In genomic region chr7:111694312-111694711, GRCm38 (mm10) we compare ENCODE assay signal across 8 mouse cellular contexts.
DNase-seq lines count a peak whose midpoint lies in the region; ATAC-seq and TF ChIP-seq lines count a peak whose summit lies in the region.

No protein-coding gene starts in this region.

- H3K9me3 ChIP-seq in intestine, postnatal 0 days (ENCODE audit: control insufficient read depth): no peaks in the 10 kb centered on the region
- H3K9me3 ChIP-seq in midbrain, embryonic 13.5 days: no peaks in the 10 kb centered on the region

- H3K27ac ChIP-seq in intestine, postnatal 0 days (ENCODE audit: low read depth, low read length): no peak overlapping the region
- no peak overlapping the region; the same call in 1 of the 2 replicates for H3K27ac ChIP-seq in midbrain, embryonic 13.5 days

- H3K4me1 ChIP-seq in intestine, postnatal 0 days (replicated peaks; ENCODE audit: control insufficient read depth, insufficient read depth, low read length): no peaks in the 10 kb centered on the region
- peaks cover 14% of the 10 kb centered on the region for H3K4me1 ChIP-seq in midbrain, embryonic 13.5 days (replicated peaks)

- H3K9ac ChIP-seq in intestine, postnatal 0 days (ENCODE audit: low read depth, low read length): no peak overlapping the region
- no peak overlapping the region for H3K9ac ChIP-seq in midbrain, embryonic 13.5 days (replicated peaks)

- H3K27me3 ChIP-seq in intestine, postnatal 0 days (replicated peaks; ENCODE audit: control insufficient read depth, insufficient read depth, low read length): no peaks in the 10 kb centered on the region
- H3K27me3 ChIP-seq in midbrain, embryonic 13.5 days: no peaks in the 10 kb centered on the region

- H3K4me3 ChIP-seq in intestine, postnatal 0 days (ENCODE audit: low read depth, low read length): no peak overlapping the region
- no peak overlapping the region for H3K4me3 ChIP-seq in midbrain, embryonic 13.5 days (replicated peaks)

- ATAC-seq in intestine, postnatal 0 days: no peak
- ATAC-seq in midbrain, embryonic 13.5 days: no peak

- intact Hi-C loops in left cerebral cortex, postnatal 10 days (cut with DNase I): no loop called here

- TF ChIP-seq CTCF in intestine, postnatal 0 days (IDR thresholded peaks at IDR 0.05; ENCODE audit: low read depth): no peak

- peak; percentile 21 to 30 for DNase-seq in left cerebral cortex, postnatal 10 days (ENCODE audit: extremely low spot score in 1 of 2, low spot score in 2 of 2)
- no peak for DNase-seq in left cerebral cortex, adult 18-20 months (ENCODE audit: low spot score in 2 of 2)
- peak; percentile 73 for DNase-seq in cerebellum, adult 11-12 months
- peak; percentile 80 for DNase-seq in gastrocnemius, postnatal 25 days
- peak; percentile 67 for DNase-seq in lung, postnatal 10 days
- DNase-seq in yolk sac, embryonic 10.5 days (ENCODE audit: low spot score): no peak

- 77% methylated on average over 6 of the region's 6 CpGs for WGBS in intestine, postnatal 0 days
- 83% methylated on average over 6 of the region's 6 CpGs for WGBS in midbrain, embryonic 13.5 days

- H3K36me3 ChIP-seq in intestine, postnatal 0 days (ENCODE audit: control insufficient read depth, insufficient read depth): no peaks in the 10 kb centered on the region
- H3K36me3 ChIP-seq in midbrain, embryonic 13.5 days: no peaks in the 10 kb centered on the region

- no peak overlapping the region for H3K4me2 ChIP-seq in intestine, postnatal 0 days (replicated peaks; ENCODE audit: low read depth)
- H3K4me2 ChIP-seq in midbrain, embryonic 13.5 days (replicated peaks): no peak overlapping the region

Comparison
In these comparisons a context has a peak if more than half of its experiments do, and no peak if none do; other contexts are left out.
1. DNase-seq: peak in left cerebral cortex, postnatal 10 days (2 of 2), cerebellum, adult 11-12 months (single experiment), gastrocnemius, postnatal 25 days (single experiment) and lung, postnatal 10 days (single experiment); none in left cerebral cortex, adult 18-20 months (0 of 2) and yolk sac, embryonic 10.5 days (single experiment).